Mouse (Mus musculus) neural tube, embryonic 13.5 days (tissue): Measurements from ENCODE around the gene Zfp513. TPM values are rescaled to one million over a fixed set of nuclear protein-coding genes. Genes with fewer than 3 reads are reported as not detected.
A peak's percentile ranks its signal among the peaks of the same experiment; 100 is the strongest.

Experiments
- ATAC-seq: fragments of 200-750 bp; cut with Nextera tagmentation; 2 replicates; pipeline ENCODE4 v1.8.0; 2017; ENCODE audit warnings: low read depth, mild to moderate bottlenecking, moderate TSS enrichment, moderate library complexity
- H3K27ac ChIP-seq: fragments of 300-500 bp; sonication (generic); replicated peaks from 2 replicates; pipeline ENCODE4 v1.5.1; 2015; ENCODE audit warnings: moderate library complexity, mild to moderate bottlenecking, inconsistent platforms
- H3K27me3 ChIP-seq: fragments of 300-500 bp; sonication (generic); 2 replicates; pipeline ENCODE4 v1.6.1; 2015; ENCODE audit warnings: mild to moderate bottlenecking, inconsistent platforms
- H3K36me3 ChIP-seq: fragments of 300-500 bp; sonication (generic); 2 replicates; pipeline ENCODE4 v1.6.1; 2015; ENCODE audit warnings: mild to moderate bottlenecking, inconsistent platforms
- H3K4me1 ChIP-seq: fragments of 300-500 bp; sonication (generic); replicated peaks from 2 replicates; pipeline ENCODE4 v1.6.1; 2015; ENCODE audit warnings: inconsistent platforms
- H3K4me2 ChIP-seq: fragments of 300-500 bp; sonication (generic); 2 replicates; pipeline ENCODE4 v1.6.1; 2015; ENCODE audit warnings: inconsistent platforms, mild to moderate bottlenecking, moderate library complexity
- H3K4me3 ChIP-seq: fragments of 300-500 bp; sonication (generic); 2 replicates; pipeline ENCODE4 v1.5.1; 2015; ENCODE audit warnings: mild to moderate bottlenecking, inconsistent platforms
- H3K9ac ChIP-seq: fragments of 300-500 bp; sonication (generic); 2 replicates; pipeline ENCODE4 v1.6.1; 2015; ENCODE audit warnings: moderate library complexity, mild to moderate bottlenecking, inconsistent platforms
- H3K9me3 ChIP-seq: fragments of 300-500 bp; sonication (generic); 2 replicates; pipeline ENCODE4 v1.6.1; 2016; ENCODE audit warnings: inconsistent platforms
- WGBS: fragments of 180-500 bp; shearing (Covaris S2); methylation state at CpG from one replicate; pipeline ENCODE4 v1.1.7; 2015; 5-methylcytosine and 5-hydroxymethylcytosine counted together
- polyA plus RNA-seq: library from polyadenylated mRNA; unstranded; fragments of >200 nt; fragmentation: Nextera tagmentation; extraction: Ambion mirVana; gene quantifications from 2 replicates; pipeline ENCODE4 v1.2.1, GENCODE M21; 2015

Gene Zfp513
- polyA plus RNA-seq, 1 experiment from 2014 or later: 15.2 TPM

DNA sequence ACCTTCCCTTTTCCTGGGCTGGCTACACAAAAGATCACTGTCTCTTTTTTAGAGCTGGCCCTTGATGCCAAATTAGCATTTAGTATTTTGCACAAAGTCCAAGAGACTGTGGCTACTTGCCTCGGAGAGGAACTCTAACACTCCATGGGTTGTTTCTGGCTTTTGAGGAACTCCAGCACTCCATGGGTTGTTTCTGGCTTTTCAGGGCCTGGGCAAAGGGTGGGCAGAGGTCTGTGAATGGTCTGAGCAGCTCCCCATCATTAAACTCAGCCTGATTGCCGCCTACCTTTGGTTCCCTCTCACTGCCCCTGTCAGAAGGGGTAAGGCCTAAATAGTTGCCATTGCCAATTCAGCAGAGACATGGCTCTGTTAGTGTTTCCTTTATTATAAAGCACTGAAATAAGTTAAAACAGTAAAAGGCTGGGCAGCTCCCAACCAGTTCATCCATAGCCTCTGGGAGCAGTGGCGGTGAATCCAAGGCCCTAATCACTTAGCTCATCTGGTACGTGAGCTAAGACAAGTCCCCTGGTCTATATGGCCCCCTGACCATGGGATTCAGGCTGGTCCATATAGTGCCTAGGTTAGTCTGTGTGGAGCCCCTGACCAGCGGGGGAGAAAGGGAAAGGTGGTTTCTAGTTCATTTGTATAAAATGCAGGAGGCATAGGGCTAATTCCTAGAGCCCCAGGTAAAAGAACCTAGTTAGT is 3.3 kb downstream of the Zfp513 start:
- WGBS: 89% methylated on average over 5 of the region's 5 CpGs
- H3K4me3 ChIP-seq: no peak overlapping the region
- peaks cover 5% of the 10 kb centered on the region for H3K9me3 ChIP-seq
- H3K4me1 ChIP-seq: peaks cover 42% of the 10 kb centered on the region
- no peaks in the 10 kb centered on the region for H3K27me3 ChIP-seq
- no peak overlapping the region for H3K4me2 ChIP-seq
- H3K36me3 ChIP-seq: peaks cover 79% of the 10 kb centered on the region
- H3K9ac ChIP-seq: no peak overlapping the region
- no peak for ATAC-seq
- H3K27ac ChIP-seq: no peak overlapping the region

DNA sequence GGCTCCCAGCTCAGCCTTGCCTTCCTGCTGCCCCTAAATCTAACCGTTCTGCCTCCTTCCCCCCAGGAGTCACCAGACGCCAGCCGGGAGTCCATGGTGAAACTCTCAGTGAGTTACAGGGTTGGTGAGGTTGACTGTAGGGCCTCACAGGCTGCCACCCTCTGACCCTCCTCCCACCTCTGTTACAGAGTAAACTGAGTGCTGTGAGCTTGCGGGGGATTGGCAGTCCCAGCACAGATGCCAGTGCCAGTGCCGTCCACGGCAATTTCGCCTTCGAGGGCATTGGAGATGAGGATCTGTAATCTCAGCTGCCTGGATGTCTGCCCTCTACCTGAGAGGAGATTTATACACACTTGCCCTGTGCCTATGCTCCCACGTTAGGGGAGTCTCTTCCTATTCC is 3.9 kb downstream of the Zfp513 start:
- 83% methylated on average over 9 of the region's 9 CpGs for WGBS
- no peak for ATAC-seq
- Histone ChIP-seq H3K36me3 (peaks cover 73% of the 10 kb centered on the region), H3K4me1 (peaks cover 42% of the 10 kb centered on the region), H3K4me3 (no peak overlapping the region), H3K9me3 (peaks cover 5% of the 10 kb centered on the region), H3K9ac (no peak overlapping the region), H3K27ac (no peak overlapping the region), H3K4me2 (no peak overlapping the region), H3K27me3 (no peaks in the 10 kb centered on the region)

GRCm38 (mm10) chr5:31197072-31197471 is 5.0 kb downstream of the Zfp513 start:
- Histone ChIP-seq H3K4me1 (peaks cover 38% of the 10 kb centered on the region), H3K9me3 (peaks cover 5% of the 10 kb centered on the region), H3K4me3 (no peak overlapping the region), H3K36me3 (peaks cover 66% of the 10 kb centered on the region), H3K9ac (no peak overlapping the region), H3K27me3 (no peaks in the 10 kb centered on the region), H3K4me2 (no peak overlapping the region), H3K27ac (no peak overlapping the region)
- no peak for ATAC-seq
- 94% methylated on average over 12 of the region's 12 CpGs for WGBS

- 94% methylated on average over 10 of the region's 10 CpGs for WGBS
- ATAC-seq: no peak
- H3K4me1 ChIP-seq: peaks cover 43% of the 10 kb centered on the region
- H3K4me2 ChIP-seq: no peak overlapping the region
- H3K9me3 ChIP-seq: peaks cover 5% of the 10 kb centered on the region
- H3K9ac ChIP-seq: no peak overlapping the region
- no peak overlapping the region for H3K27ac ChIP-seq
- peaks cover 68% of the 10 kb centered on the region for H3K36me3 ChIP-seq
- H3K27me3 ChIP-seq: no peaks in the 10 kb centered on the region
- no peak overlapping the region for H3K4me3 ChIP-seq
Measured at GRCm38 (mm10) chr5:31196207-31196606, 5.9 kb downstream of the Zfp513 start.

- H3K9me3 ChIP-seq: peaks cover 5% of the 10 kb centered on the region
- H3K4me1 ChIP-seq: peaks cover 38% of the 10 kb centered on the region
- WGBS: 94% methylated on average over 4 of the region's 4 CpGs
- H3K27me3 ChIP-seq: no peaks in the 10 kb centered on the region
- no peak overlapping the region for H3K4me3 ChIP-seq
- ATAC-seq: no peak
- no peak overlapping the region for H3K9ac ChIP-seq
- no peak overlapping the region for H3K27ac ChIP-seq
- H3K4me2 ChIP-seq: no peak overlapping the region
- H3K36me3 ChIP-seq: peaks cover 73% of the 10 kb centered on the region
Measured at GRCm38 (mm10) chr5:31195671-31196070, 6.4 kb downstream of the Zfp513 start.

DNA sequence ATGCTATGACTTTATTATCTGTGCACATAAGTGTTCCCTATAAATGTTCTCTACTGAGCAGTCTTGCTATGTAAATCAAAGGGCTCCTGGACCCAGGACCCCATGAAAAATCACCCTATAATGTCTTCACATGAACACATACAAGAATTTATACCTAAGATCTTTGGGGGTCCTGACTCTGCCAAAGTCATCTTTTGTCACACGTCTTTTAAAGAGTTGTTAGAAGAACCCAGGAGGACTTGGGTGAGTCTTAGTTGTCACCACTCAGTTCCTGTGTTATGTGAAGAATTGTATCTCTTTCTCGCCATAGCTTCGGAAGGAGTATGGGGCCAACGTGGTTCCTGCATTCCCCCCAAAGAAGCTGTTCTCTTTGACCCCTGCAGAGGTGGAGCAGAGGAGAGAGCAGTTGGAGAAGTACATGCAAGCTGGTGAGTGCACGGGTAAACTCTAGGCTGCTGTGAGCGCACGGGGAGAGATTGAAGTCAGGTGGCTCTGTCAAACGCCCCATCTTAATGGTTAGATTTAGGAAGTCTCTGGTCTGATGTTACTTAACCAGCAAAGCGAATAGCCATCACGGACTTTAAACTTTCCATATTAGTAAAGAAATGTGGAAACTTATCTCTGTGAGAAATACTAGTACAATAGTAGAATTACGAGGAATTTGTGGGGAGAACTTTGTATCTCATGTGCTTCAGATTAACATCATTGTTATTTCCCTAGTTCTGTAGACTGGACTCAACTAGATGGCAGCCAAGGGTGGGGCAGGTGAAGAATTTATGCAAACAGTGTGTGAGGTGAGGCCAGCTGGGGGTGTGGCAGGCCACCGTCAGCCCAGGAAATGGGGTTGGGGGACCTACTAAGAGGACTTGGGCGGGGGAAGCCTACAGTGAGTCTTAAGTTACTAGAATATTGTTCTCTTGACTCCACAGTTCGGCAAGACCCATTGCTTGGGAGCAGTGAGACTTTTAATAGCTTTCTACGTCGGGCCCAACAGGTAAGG is 7.3 kb downstream of the Zfp513 start:
- 93% methylated on average over 16 of the region's 16 CpGs for WGBS

DNA sequence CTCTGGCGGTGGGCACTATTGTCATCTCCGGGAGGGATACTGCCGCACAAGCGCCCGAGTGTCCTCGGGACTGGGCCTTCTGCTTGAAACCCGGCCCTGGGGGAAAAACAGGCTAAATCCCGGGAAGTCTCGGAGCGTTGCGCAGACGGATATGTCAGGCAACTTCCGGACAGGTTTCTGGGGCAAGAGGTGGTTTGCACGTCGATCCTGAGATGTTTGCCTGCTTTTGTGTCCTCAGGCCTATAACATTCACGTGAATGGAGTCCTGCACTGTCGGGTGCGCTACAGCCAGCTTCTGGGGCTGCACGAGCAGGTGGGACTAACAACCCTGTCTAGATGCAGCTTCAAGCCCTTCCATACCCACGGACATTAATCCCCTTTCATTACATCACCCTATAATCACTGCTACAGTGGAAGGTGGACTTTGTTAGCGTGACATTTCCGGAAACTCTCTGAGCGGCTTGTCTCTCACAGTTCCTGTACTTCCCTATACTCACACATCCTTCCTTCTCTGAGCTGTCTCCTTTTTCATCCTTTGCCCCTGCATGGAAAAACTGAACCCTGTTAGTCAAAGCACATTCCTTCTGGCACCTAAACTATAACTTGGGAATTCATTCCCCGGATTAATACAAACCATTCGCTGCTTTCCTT is 8.3 kb downstream of the Zfp513 start:
- H3K27me3 ChIP-seq: no peaks in the 10 kb centered on the region
- H3K36me3 ChIP-seq: peaks cover 72% of the 10 kb centered on the region
- H3K9ac ChIP-seq: peak overlapping the region; percentile 95
- peak overlapping the region; percentile 93 for H3K4me3 ChIP-seq
- WGBS: 14% methylated on average over 25 of the region's 25 CpGs
- peak overlapping the region; percentile 88 for H3K27ac ChIP-seq
- H3K4me1 ChIP-seq: peaks cover 26% of the 10 kb centered on the region
- peak overlapping the region; percentile 96 for H3K4me2 ChIP-seq
- no peak for ATAC-seq
- no peaks in the 10 kb centered on the region for H3K9me3 ChIP-seq

More for the DNA sequence above, 7.3 kb downstream of the Zfp513 start:
- ATAC-seq: no peak
- H3K36me3 ChIP-seq: peaks cover 73% of the 10 kb centered on the region
- peaks cover 29% of the 10 kb centered on the region for H3K4me1 ChIP-seq
- no peak overlapping the region for H3K27ac ChIP-seq
- peak overlapping the region; percentile 95; the same call in 1 of the 2 replicates for H3K9ac ChIP-seq
- H3K27me3 ChIP-seq: no peaks in the 10 kb centered on the region
- H3K4me3 ChIP-seq: peak overlapping the region; percentile 93
- no peaks in the 10 kb centered on the region for H3K9me3 ChIP-seq
- H3K4me2 ChIP-seq: peak overlapping the region; percentile 96

- peak; percentile 96 for ATAC-seq
- no peaks in the 10 kb centered on the region for H3K9me3 ChIP-seq
- H3K4me1 ChIP-seq: peaks cover 26% of the 10 kb centered on the region
- H3K9ac ChIP-seq: peak within 1 kb of the TSS; percentile 95
- peak within 1 kb of the TSS; percentile 93 for H3K4me3 ChIP-seq
- WGBS: under 1% methylated on average over 48 of the region's 48 CpGs
- H3K4me2 ChIP-seq: peak within 1 kb of the TSS; percentile 96
- no peaks in the 10 kb centered on the region for H3K27me3 ChIP-seq
- H3K36me3 ChIP-seq: peaks cover 72% of the 10 kb centered on the region
- peak within 1 kb of the TSS; percentile 88 for H3K27ac ChIP-seq
Measured at GRCm38 (mm10) chr5:31192939-31193630, 9.0 kb downstream of the Zfp513 start, which contains the start of the genes Snx17 and Eif2b4. TSS of gene Snx17 (plus strand) at chr5:31193227. TSS of gene Eif2b4 (minus strand) at chr5:31193430.

DNA sequence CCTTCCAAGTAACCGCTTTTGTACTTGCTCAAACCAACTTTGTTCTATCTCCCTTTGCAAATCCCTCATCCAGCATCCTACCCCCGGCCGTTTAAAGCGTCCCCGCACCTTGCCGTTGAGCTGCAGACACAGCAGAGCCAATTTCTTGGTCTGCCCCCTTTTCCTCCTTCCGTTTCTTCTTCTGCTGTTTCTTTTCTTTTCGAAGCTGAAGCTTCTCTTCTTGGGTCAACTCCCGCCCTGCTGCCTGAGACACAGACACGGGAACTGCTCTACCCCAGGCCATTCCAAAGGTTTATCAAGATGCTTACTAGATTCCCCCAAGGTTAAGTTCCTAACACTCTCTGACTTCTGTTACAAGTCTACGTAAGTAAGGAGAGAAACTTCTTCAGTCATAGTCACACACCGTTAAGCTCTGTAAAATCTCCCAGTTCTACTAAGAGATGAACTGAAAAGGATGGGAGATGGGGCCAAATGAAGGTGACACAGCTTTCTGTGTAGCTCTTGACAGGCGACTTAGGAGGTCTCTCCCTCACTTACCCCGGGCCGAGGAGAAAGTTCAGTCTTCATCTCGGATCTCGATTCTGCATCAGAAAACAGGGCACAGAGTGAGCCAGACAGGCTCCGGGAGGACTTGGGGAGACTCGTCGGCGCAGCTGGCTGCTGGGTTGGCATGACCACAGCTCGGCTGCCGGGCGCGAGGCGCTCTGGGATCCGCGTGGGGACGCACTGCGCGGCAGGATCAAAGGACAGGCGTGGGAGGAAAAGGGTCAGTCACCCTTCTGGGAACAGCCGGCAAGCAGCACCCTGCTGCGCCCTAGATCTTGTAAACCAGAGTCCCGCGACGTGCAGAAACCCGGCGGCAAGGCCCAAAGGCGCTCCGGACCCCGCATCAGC is 9.8 kb downstream of the Zfp513 start:
- ATAC-seq: peak; percentile 70
- Histone ChIP-seq H3K4me2 (peak overlapping the region; percentile 96), H3K27me3 (no peaks in the 10 kb centered on the region), H3K4me1 (peaks cover 26% of the 10 kb centered on the region), H3K9ac (peak overlapping the region; percentile 95), H3K9me3 (no peaks in the 10 kb centered on the region), H3K4me3 (peak overlapping the region; percentile 93), H3K36me3 (peaks cover 72% of the 10 kb centered on the region), H3K27ac (peak overlapping the region; percentile 88)
- WGBS: 14% methylated on average over 42 of the region's 42 CpGs

DNA sequence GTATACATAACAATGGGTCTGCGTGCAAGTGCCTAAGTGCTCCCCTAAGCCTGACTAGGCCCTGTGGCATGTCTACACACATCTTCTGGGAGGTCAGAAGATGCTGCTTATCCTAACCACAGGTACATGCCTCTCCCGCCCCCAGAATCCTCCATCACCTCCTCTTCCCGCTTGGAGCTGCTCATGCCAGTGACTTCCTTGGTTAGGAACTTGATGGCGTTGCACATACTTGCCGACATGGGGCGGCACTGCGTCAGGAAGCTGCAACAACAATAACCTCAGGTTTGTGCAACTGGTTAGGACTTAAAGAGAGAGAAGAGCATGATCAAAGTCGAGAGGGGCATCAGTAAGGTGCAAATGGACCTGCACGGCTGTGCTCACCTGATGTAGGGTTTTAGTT is 11.9 kb downstream of the Zfp513 start:
- 92% methylated on average over 9 of the region's 9 CpGs for WGBS
- no peaks in the 10 kb centered on the region for H3K27me3 ChIP-seq
- H3K4me3 ChIP-seq: no peak overlapping the region
- no peaks in the 10 kb centered on the region for H3K9me3 ChIP-seq
- no peak overlapping the region for H3K9ac ChIP-seq
- no peak overlapping the region for H3K27ac ChIP-seq
- ATAC-seq: no peak
- peaks cover 26% of the 10 kb centered on the region for H3K4me1 ChIP-seq
- no peak overlapping the region for H3K4me2 ChIP-seq
- peaks cover 60% of the 10 kb centered on the region for H3K36me3 ChIP-seq
